Mouse (Mus musculus) frontal cortex, postnatal 14 days (tissue): ENCODE results near the gene Fam83d.
"Not testable (repeated sequence)": the region's sequence is repeated elsewhere in the genome, so short reads cannot be mapped to it uniquely, and the experiment has no call there.

Experiments
- DNase-seq, 2 experiments: peaks; one replicate each; pipeline ENCODE4 v3.0.0; 2022; ENCODE audit warnings: low spot score in 2 of 2

Gene Fam83d

DNA sequence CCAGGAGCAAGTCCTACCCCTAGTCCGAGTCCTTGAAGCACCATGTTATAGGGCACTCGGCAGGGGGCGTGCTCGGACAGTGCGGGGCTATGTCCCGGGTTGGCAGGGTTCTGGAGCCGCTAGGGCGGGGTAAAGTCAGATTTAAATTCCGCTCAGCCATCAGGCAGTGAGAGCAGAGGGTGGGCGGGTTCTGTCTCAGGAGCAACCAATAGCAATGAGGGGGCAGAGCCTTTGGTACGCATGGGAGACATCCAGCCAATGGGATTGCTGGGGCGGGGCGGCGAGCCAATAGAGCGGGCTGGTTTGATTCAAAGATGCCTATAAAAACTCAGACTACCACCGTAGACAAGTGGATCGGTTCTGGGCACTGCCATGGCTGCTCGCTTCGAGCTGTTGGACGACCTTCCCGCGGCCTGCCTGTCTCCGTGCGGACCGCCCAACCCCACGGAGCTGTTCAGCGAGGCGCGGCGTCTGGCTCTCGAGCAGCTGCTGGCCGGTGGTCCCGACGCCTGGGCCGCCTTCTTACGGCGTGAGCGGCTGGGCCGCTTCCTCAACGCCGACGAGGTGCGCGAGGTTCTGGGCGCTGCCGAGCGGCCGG lies at the start of gene Fam83d:
Gene Fam83d (plus strand): TSS at position 352 of the 598 bp plus-strand sequence.
- DNase-seq: peak; percentile 93

GRCm38 (mm10) chr2:158718816-158719549 lies 48.9 kb upstream of the Fam83d start:
- DNase-seq: no peak

DNA sequence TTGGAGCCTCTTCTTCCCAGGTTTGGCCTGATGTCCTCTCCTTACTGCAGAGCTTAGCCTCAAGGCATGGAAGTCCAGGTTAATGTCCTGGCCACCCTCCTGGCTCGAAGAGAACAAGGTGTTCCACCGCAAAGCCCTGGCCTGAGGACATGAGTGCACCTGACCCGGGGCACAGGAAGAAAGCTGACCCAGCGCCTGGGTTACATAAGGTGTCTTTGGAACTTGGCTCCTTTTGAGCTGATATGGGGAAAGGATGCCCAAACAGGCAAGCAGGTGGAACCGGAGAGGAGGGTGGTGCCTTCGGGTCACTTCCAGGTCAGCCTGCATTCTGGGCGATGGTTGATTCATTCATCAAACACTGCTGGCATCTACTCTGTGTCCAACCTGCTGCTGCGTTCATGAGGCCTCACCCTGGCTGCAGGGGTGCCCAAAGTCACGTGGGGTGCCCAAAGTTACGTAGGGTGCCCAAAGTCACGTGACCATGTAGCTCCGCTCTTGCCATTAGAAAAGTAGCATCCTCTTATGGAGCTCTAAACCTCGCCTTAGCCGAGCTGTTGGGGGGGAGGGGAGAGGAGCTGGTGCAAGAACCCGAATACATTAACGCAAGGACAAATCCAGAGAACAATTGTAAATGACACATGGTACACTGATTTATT lies 47.0 kb upstream of the Fam83d start:
- DNase-seq: no peak

- DNase-seq: no peak
Observed at GRCm38 (mm10) chr2:158721481-158721880, 46.4 kb upstream of the Fam83d start.

DNA sequence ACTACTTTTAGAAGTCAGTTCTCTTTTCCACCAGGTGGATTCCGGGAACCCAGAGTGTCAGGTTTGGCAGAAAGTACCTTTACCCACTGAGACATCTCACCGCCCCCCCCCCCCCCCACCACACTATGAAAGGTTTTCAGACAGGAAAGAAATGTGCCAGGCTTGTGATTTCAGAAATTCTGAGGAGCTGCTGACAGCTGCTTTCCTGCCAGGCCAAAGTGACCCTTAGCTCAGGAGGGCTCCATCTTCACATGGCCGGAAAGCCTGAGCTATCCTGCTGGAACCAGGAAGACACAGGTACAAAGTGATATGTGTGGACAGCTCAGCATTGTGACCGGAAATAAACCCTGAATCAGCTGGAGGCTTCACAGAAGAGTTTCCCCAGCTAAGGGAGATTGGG lies 45.8 kb upstream of the Fam83d start:
- DNase-seq: no peak

DNA sequence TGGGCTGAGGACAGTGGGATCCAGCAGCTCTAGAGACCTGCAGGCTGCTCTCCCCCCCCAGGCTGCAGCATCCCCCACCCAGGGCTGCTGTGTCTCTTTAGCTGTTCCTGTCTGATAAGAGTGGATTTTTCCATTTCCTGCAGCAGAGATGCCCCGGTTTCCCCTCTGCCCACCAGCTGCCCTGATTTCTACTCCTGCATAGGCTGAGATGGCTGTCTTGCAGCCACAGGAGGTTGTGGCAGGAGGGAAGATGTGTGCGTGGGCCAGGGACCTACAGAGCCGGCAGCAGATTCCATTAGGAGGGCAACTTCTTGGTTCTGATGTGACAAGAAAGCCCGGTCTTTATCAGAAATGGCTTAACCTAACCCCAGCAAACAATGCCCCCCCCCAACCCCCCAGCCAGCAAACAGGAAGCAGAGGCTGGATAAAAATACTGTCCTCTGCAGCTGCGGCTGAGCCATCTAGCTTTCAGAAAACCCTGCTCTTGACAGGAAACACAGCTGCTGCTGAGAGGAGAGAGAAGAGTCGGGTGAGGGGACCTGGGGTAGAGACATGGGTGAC lies 44.8 kb upstream of the Fam83d start:
- DNase-seq: no peak

DNA sequence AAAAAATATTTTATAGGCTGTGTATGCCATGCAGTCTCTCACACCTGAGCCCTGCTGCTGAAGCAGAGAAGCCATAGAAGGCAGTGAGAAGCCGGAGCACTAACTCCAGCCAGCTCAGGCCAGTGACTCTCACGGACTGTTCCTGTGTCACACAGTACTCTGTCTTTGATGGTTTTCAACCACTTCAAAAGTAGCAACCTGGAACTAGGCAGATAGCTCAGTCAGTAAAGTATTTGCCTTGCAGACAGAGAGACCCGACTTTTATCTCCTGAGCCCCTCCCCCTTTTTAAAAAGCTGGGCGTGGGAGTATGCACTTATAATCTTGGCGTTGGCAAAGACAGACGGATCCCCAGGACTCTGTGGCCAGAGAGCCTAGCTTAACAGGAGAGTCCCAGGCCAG lies 44.1 kb upstream of the Fam83d start:
- no peak for DNase-seq

DNA sequence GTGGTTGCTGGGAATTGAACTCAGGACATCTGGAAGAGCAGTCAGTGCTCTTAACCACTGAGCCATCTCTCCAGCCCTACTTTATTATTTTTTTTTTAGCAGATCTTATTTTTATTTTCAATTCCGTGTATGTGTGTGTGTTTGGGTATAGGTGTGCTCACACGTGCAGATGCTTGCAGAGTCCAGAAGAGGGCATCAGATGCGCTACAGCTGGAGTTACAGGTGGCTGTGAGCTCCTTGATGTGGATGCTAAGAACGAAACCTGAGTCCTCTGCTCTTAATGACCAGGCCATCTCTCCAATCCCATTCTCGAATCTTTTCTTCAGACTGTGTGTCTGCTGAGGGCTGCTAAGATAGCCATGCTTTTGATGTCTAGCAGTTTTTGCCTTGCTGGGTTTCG lies 41.6 kb upstream of the Fam83d start:
- DNase-seq: no peak

GRCm38 (mm10) chr2:158728061-158728815 lies 39.7 kb upstream of the Fam83d start:
- DNase-seq: no peak

DNA sequence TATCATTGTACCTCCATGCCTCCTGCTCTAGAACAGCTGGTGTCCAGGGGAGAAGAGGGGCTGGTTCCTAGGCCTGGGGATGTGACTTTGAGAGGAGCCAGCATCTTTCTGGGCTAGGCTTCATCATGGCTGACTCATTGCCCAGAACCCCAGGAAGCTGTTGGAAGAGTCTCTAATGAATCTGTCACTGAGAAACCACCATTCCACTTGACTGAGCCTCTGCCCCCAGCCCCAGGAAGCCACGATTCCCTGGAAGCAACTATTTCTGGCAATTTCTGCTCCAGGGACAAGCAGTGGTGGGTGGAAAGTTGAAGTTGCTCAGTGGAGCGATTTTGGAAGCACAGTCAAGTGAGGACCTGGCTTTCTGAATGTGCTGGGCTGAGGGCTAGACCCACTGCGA lies 37.0 kb upstream of the Fam83d start:
- DNase-seq: no peak

GRCm38 (mm10) chr2:158732521-158732920 lies 35.4 kb upstream of the Fam83d start:
- no peak for DNase-seq

DNA sequence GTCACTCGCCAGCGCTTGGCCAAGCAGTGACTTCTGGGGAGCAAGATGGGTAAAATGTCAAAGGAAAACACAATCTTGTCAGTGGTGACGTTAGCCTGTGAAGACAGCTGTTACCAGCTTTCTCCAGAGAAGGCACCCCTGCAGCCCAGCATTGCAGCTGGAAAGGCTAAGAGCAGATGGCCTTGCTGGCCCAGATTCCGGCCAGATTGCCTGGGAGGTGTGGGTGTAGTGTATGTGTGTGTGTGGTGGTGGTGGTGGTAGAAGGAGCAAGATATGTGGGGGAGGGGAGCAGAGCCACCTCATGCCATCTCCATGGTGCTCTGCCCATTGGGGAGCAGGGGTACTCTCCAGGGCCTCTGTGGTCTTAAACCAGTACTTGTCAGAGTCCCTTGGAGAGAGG lies 34.8 kb upstream of the Fam83d start:
- DNase-seq: no peak

- no peak for DNase-seq
Observed at GRCm38 (mm10) chr2:158733914-158734313, 34.0 kb upstream of the Fam83d start.

DNA sequence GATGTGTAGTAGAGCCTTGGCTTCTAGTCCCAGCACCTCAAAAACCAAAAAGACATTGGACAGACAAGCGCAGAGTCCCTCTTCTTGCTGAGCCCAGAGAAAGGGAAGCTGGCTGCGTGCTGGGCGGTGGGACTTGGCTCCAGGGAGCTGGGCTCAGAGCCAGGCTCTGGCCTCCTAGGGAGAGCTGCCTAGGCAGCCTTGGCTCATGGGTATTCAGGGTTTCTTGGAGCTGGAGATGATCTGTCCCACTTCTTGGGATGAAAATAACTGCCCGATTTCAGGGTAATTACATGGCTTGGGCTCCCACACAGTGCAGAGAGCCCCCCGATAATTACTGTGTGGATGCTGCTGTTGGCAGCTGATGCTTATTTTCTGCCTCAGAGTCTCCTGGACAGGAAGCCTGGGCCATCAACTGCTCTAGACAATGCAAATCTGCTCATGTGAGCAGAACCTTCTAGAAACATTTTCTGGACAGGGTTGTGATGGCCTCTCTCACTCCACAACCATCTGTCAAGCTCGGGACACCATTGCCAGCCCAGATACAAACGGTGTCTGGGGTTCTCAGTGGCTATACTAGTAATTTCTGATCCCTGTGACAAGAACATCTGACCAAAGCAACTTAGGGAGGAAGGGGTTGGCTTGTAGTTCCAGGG lies 33.3 kb upstream of the Fam83d start:
- peak in 1 of 2 experiments; percentile 47 for DNase-seq

GRCm38 (mm10) chr2:158735340-158735739 lies 32.6 kb upstream of the Fam83d start:
- DNase-seq: no peak

GRCm38 (mm10) chr2:158736247-158736646 lies 31.6 kb upstream of the Fam83d start:
- DNase-seq: not testable (repeated sequence)

DNA sequence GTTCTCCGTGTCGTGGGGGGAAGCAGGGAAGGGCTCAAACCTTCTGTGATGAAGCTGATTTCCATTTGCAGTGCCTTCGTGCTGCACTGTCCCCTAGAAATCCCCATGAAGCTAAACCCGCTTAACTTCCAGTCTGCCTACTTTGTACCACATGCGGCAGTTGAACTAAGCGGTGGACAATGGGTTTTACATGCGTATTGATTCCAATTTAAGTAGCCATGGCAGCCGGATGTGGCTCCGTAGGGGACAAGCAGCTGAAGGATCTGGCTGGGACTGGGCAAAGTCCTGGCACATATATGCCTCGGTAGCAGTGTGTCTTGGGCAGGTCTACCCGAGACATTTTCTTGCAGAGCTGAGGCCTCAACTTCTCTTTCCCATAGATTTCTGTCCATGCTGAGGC lies 29.3 kb upstream of the Fam83d start:
- DNase-seq: no peak

DNA sequence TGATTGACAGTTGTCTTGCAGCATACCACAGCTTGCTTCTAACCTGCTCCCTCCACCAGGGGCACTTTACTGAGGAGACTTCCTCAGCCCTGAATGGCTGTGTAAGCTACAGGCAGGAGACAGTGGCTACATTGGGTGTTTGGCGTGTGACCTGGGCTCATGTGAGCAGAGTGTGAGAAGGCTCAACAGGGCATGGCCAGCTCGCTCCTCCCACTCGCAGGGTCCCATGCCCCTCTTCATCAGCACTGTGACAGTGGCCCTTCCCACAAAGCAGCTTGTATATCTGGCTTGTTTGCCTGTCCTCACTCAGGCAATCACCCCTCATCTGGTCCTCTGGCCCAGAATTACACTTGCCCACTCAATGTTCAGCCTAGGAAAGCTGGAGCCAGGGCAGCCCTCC lies 28.8 kb upstream of the Fam83d start:
- no peak for DNase-seq

GRCm38 (mm10) chr2:158741011-158741501 lies 26.8 kb upstream of the Fam83d start:
- DNase-seq: no peak

GRCm38 (mm10) chr2:158742431-158742830 lies 25.5 kb upstream of the Fam83d start:
- DNase-seq: no peak

DNA sequence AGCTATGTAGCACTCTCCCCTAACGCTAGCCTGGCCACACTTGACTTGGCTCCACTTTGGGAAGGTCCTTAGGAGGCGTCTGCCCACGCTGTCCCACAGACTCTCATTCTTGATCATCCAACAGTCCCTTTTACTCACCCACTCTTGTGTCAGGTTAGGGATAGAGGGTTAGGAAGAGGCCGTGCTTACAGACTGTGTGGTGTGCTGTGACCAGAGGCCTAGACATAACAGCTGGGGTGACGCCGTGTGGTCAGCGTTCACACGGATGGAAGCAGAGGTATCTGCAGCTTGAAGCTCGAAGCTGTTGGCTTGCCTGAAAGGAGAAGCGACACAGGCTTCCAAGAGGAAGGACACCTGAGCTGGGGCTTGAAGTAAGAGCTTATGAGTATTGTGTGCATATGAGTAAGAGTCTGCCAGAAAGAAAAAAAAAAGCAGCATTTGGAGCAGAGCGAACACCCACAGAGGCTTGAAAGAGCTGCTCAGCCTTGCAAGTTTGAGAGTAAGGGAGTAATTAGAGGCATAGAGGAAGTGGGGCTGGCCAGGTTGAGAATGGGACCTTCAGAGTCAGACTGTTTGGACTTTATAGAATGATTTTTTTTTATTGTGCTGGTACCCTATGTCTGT lies 24.3 kb upstream of the Fam83d start:
- no peak for DNase-seq
